Mouse (Mus musculus) regulatory T cell (primary cell): Measurements from ENCODE around the gene Necab2.

ENCODE experiments used
- in situ Hi-C: fragments of 300-600 bp; cut with MboI, MseI; formaldehyde crosslinking; loops from one replicate; pipeline ENCODE4 v1.15.1; 2025; ENCODE audit warnings: high pct_unique_total_duplicates

Necab2 gene

GRCm38 (mm10) chr8:119513405-119513804, 66.9 kb downstream of the Necab2 start:
- in situ Hi-C loops: no loop called here

GRCm38 (mm10) chr8:119514940-119515339, 68.4 kb downstream of the Necab2 start:
- in situ Hi-C loops: no loop called here

- in situ Hi-C loops: no loop called here
Observed at GRCm38 (mm10) chr8:119515767-119516166, 69.2 kb downstream of the Necab2 start.

- in situ Hi-C loops: no loop called here
Observed at GRCm38 (mm10) chr8:119516674-119517073, 70.2 kb downstream of the Necab2 start.

GRCm38 (mm10) chr8:119520102-119520501, 73.6 kb downstream of the Necab2 start:
- in situ Hi-C loops: no loop called here
